Comparison of ENCODE assay signal across 8 mouse cellular contexts in the genomic region with DNA sequence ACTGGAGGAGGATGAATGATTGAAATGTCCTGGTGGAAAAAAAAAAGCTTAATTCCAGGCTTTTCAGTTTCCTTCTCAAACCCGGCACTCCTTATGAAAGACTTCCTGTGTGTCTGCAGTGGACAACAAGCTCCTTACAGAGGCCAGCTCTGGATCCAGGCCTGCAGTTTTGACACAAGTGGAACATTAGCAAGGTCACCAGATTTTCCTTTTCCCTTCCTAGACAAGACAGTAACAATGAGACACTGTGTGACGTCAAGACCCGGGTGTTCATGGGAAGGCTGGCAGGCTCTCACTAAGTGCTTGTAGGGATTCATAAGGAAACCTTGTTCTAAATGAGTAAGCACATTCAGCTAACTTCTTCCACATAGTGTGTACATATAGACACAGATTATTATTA.
A peak's percentile ranks its signal among the peaks of the same experiment; 100 is the strongest.
DNase-seq lines count a peak whose midpoint lies in the region; ATAC-seq lines count a peak whose summit lies in the region.

No protein-coding gene starts in this region.

- intact Hi-C loops in heart, postnatal 14 days (cut with DNase I) = loop anchor here (5.0 kb wide), 1 partner anchor 109 kb away; no protein-coding TSS in a partner anchor

- H3K27ac ChIP-seq in neural tube, embryonic 13.5 days (replicated peaks) = 0 out of 2 replicates have a peak overlapping the region, but pooled peaks have one; percentile 49
- H3K27ac ChIP-seq in embryonic facial prominence, embryonic 14.5 days (replicated peaks; ENCODE audit: low read depth, low read length) = peak overlapping the region; percentile 71; the same call in 1 of the 2 replicates
- peak overlapping the region; percentile 70 for H3K27ac ChIP-seq in midbrain, embryonic 10.5 days (replicated peaks)

- peaks cover 9% of the 10 kb centered on the region; the same call in 1 of the 2 replicates for H3K4me1 ChIP-seq in neural tube, embryonic 13.5 days (replicated peaks)
- H3K4me1 ChIP-seq in embryonic facial prominence, embryonic 14.5 days (ENCODE audit: control insufficient read depth, insufficient read depth, low read length) = peaks cover 29% of the 10 kb centered on the region
- H3K4me1 ChIP-seq in midbrain, embryonic 10.5 days = peaks cover 57% of the 10 kb centered on the region

- no peak for DNase-seq in neural tube, embryonic 10.5 days (ENCODE audit: extremely low spot score, low spot score)
- DNase-seq in embryonic facial prominence, embryonic 14.5 days (ENCODE audit: low spot score) = peak; percentile 70
- DNase-seq in heart, postnatal 14 days = peak; percentile 55 to 59
- DNase-seq in layer of hippocampus, postnatal 10 days (ENCODE audit: low spot score in 2 of 2) = peak; percentile 40 to 47
- no peak for DNase-seq in midbrain, embryonic 10.5 days (ENCODE audit: low spot score)
- no peak for DNase-seq in thymus, postnatal 25 days
- no peak for DNase-seq in MN1 (ENCODE audit: low spot score)

- no peak overlapping the region for H3K4me2 ChIP-seq in neural tube, embryonic 13.5 days
- no peak overlapping the region for H3K4me2 ChIP-seq in embryonic facial prominence, embryonic 14.5 days (ENCODE audit: low read depth, low read length)

- no peak overlapping the region for H3K4me3 ChIP-seq in neural tube, embryonic 13.5 days
- no peak overlapping the region for H3K4me3 ChIP-seq in embryonic facial prominence, embryonic 14.5 days (ENCODE audit: low read depth, low read length)
- H3K4me3 ChIP-seq in midbrain, embryonic 10.5 days = no peak overlapping the region

- H3K36me3 ChIP-seq in neural tube, embryonic 13.5 days = no peaks in the 10 kb centered on the region
- H3K36me3 ChIP-seq in embryonic facial prominence, embryonic 14.5 days (ENCODE audit: control insufficient read depth, insufficient read depth, low read length) = no peaks in the 10 kb centered on the region
- no peaks in the 10 kb centered on the region for H3K36me3 ChIP-seq in midbrain, embryonic 10.5 days

- no peaks in the 10 kb centered on the region for H3K27me3 ChIP-seq in neural tube, embryonic 13.5 days
- no peaks in the 10 kb centered on the region for H3K27me3 ChIP-seq in embryonic facial prominence, embryonic 14.5 days (replicated peaks; ENCODE audit: control insufficient read depth, insufficient read depth, low read length)
- no peaks in the 10 kb centered on the region for H3K27me3 ChIP-seq in midbrain, embryonic 10.5 days (ENCODE audit: low read depth, poor library complexity, severe bottlenecking)

- ATAC-seq in neural tube, embryonic 13.5 days (ENCODE audit: low read depth) = peak; percentile 49; the same call in 1 of the 2 replicates
- ATAC-seq in embryonic facial prominence, embryonic 14.5 days (ENCODE audit: low read depth) = peak; percentile 42; the same call in 1 of the 2 replicates

- WGBS in neural tube, embryonic 13.5 days = 54% methylated on average over 3 of the region's 3 CpGs
- 28% methylated on average over 3 of the region's 3 CpGs for WGBS in embryonic facial prominence, embryonic 14.5 days
- WGBS in midbrain, embryonic 10.5 days = 48% methylated on average over 3 of the region's 3 CpGs

- H3K9me3 ChIP-seq in neural tube, embryonic 13.5 days = no peaks in the 10 kb centered on the region
- no peaks in the 10 kb centered on the region for H3K9me3 ChIP-seq in embryonic facial prominence, embryonic 14.5 days (ENCODE audit: control insufficient read depth, low read length)
- H3K9me3 ChIP-seq in midbrain, embryonic 10.5 days (replicated peaks) = no peaks in the 10 kb centered on the region

- no peak overlapping the region for H3K9ac ChIP-seq in neural tube, embryonic 13.5 days
- H3K9ac ChIP-seq in embryonic facial prominence, embryonic 14.5 days (ENCODE audit: low read depth, low read length) = no peak overlapping the region

Comparison
In these comparisons a context has a peak if more than half of its experiments do, and no peak if none do; other contexts are left out.
1. DNase-seq: peak in embryonic facial prominence, embryonic 14.5 days (single experiment), heart, postnatal 14 days (2 of 2) and layer of hippocampus, postnatal 10 days (2 of 2); none in neural tube, embryonic 10.5 days (single experiment), midbrain, embryonic 10.5 days (single experiment), thymus, postnatal 25 days (single experiment) and MN1 (single experiment).
2. Peak in every context shown above with its lines, with median percentiles within 50 percentile points of each other: H3K27ac ChIP-seq.